Mouse (Mus musculus) embryonic fibroblast, embryonic 13.5 days (primary cell): ENCODE data around the gene Mtmr14. TPM values are rescaled to one million over a fixed set of nuclear protein-coding genes. Genes with fewer than 3 reads are reported as not detected.

ENCODE experiments used
- H3K27ac ChIP-seq: 2 replicates; pipeline ENCODE4 v1.5.1; 2012; ENCODE audit warnings: low read length, control low read depth, inconsistent platforms; ENCODE audit not compliant: insufficient read depth
- H3K4me1 ChIP-seq: 2 replicates; pipeline ENCODE4 v1.6.1; 2011; ENCODE audit warnings: low read length; ENCODE audit not compliant: control insufficient read depth, insufficient read depth
- H3K4me3 ChIP-seq: 2 replicates; pipeline ENCODE4 v1.5.1; 2011; ENCODE audit warnings: mild to moderate bottlenecking, control low read depth, low read length; ENCODE audit not compliant: insufficient read depth
- CTCF ChIP-seq: IDR thresholded peaks from 2 replicates; pipeline ENCODE4 v1.5.1; 2011; ENCODE audit warnings: mild to moderate bottlenecking, control low read depth, low read length, moderate library complexity, borderline replicate concordance; ENCODE audit not compliant: insufficient read depth
- POLR2A ChIP-seq: IDR thresholded peaks from 2 replicates; pipeline ENCODE4 v1.6.1; 2011; ENCODE audit warnings: low read depth, mild to moderate bottlenecking, control low read depth, low read length, moderate library complexity
- polyA plus RNA-seq: library from polyadenylated mRNA; stranded (reverse); fragments of >200 nt; gene quantifications from 2 replicates; pipeline ENCODE4 v1.2.4, GENCODE M21; 2011; ENCODE audit warnings: low read depth; ENCODE audit not compliant: missing spikeins, insufficient read length

Gene Mtmr14
- polyA plus RNA-seq, 1 experiment: 19.7 TPM

DNA sequence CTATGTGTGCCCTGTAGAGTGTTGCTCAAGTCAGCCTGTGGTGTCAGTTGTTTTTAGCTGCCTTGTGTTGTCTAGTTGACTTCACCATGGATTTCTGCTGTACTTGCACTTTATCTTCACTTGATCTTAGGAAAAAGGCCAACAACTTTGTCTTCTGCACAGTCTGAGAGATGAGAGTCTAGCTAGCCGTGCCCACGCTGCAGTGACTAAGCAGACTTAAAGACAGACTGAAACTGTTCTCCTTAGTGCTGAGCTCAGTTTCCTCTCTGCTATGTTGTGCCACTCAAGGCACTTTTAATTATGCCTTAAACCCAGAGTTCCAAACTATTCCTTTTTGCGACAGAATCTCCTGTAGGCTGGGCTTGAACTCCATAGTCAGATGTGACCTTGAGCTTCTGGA lies 78.3 kb downstream of the Mtmr14 start:
- Histone ChIP-seq H3K4me3 (no peak overlapping the region), H3K27ac (no peak overlapping the region), H3K4me1 (no peaks in the 10 kb centered on the region)
- no peak for TF ChIP-seq CTCF
- no peak for TF ChIP-seq POLR2A

DNA sequence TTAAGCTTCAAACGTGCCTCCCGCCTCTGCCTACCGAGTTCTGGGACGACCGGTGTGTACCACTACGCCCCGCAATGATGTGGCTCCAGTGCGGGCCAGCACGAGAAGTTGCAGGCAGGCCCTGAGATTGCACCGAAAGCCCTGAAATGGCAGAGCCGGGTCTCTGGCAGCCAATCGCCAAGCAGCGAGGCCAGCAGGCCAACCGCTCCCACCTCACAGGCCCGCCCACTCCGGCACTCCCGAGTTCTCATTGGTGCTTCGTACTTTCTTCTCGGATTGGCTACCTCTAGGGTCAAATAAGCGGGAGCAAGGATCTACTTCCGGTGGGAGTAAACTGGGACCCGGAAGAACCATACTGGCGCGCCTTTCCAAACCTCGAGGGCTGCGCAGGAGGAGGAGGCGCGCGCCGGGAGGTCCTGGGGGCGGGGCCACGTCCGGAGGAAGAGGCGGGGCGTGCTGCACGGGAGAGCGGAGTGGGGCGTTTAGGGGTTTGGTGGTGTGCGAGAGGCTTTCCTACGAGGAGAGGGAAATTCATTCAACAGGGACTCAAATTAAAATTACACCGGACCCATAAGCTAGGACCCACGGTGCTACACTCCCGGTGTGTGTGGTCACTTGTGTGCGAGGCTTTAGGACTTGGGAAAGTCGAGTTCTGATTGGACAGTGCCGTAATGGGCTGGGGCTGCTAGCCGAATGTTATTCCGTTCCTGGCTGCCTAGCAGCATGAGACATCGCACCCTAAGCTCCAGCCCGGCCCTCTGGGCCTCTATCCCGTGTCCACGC lies 89.1 kb downstream of the Mtmr14 start, which contains the start of gene Ogg1:
TSS of gene Ogg1 (plus strand) at position 440 of the 783 bp plus-strand sequence.
- TF ChIP-seq CTCF: no peak
- TF ChIP-seq POLR2A: peak; percentile 99
- peak within 1 kb of the TSS; percentile 71 for H3K27ac ChIP-seq
- H3K4me3 ChIP-seq: peak within 1 kb of the TSS; percentile 66
- H3K4me1 ChIP-seq: peaks cover 10% of the 10 kb centered on the region

DNA sequence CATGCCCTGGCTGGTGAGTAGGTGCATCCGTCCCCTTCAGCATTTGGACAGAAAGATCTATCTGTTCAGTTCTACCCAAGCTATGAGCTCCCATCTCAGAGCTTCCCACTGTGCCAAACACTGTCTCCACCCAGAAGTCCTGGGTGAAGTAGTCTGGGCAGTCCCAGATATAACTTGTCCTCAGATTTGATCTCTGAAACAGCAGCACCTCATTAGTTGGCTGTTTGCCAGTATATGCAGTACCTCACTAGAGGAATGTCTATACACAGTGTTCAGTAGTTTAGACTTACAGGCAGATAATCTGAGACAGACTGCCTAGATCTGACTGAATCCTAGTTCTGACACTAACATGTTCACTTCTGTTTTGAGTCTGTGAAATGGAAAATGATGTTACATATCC lies 91.8 kb downstream of the Mtmr14 start:
- peaks cover 10% of the 10 kb centered on the region for H3K4me1 ChIP-seq
- no peak overlapping the region for H3K4me3 ChIP-seq
- TF ChIP-seq POLR2A: no peak
- TF ChIP-seq CTCF: no peak
- no peak overlapping the region for H3K27ac ChIP-seq

DNA sequence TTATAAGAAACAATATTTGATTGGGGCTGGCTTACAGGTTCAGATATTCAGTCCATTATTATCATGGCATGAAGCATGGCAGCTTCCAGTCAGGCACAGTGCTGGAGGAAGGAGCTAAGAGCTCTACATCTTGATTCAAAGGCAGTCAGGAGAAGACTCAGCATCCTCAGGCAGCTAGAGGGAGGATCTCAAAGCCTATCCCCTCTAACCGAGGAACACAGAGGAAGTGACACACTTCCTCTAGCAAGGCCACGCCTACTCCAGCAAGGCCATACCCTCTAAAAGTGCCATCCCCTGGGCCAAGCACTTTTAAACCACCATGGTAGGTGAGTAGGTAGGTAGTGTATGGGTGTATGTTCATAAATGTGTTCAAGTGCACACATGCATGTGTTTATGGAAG lies 92.9 kb downstream of the Mtmr14 start:
- H3K4me3 ChIP-seq: no peak overlapping the region
- TF ChIP-seq POLR2A (no peak), CTCF (no peak)
- H3K27ac ChIP-seq: no peak overlapping the region
- peaks cover 6% of the 10 kb centered on the region; the same call in 1 of the 2 replicates for H3K4me1 ChIP-seq

Other genes with a start within 250 kb of the Mtmr14 start
- 32.1 and 33.5 TPM in 2 replicates for gene Thumpd3, start 191.6 kb upstream of the Mtmr14 start, polyA plus RNA-seq
- 128 and 154 TPM in 2 replicates for gene Setd5, start 160.5 kb upstream of the Mtmr14 start, polyA plus RNA-seq
- 0.22 and 0.39 TPM in 2 replicates for gene Lhfpl4, start 42.5 kb upstream of the Mtmr14 start, polyA plus RNA-seq
- 0.25 TPM in 1 of 2 replicates, not detected in the other for gene Cpne9, start 44.5 kb downstream of the Mtmr14 start, polyA plus RNA-seq
- gene Brpf1, start 69.3 kb downstream of the Mtmr14 start, polyA plus RNA-seq: 16.5 and 17.0 TPM in 2 replicates
- 20.9 and 24.3 TPM in 2 replicates for gene Ogg1, start 89.1 kb downstream of the Mtmr14 start, polyA plus RNA-seq
- 56.3 and 66.6 TPM in 2 replicates for gene Camk1, start 106.1 kb downstream of the Mtmr14 start, polyA plus RNA-seq
- gene Tada3, start 140.0 kb downstream of the Mtmr14 start, polyA plus RNA-seq: 26.0 and 31.5 TPM in 2 replicates
- 179 and 247 TPM in 2 replicates for gene Arpc4, start 140.3 kb downstream of the Mtmr14 start, polyA plus RNA-seq
- gene Ttll3, start 151.4 kb downstream of the Mtmr14 start, polyA plus RNA-seq: 6.6 and 7.7 TPM in 2 replicates
- 7.7 and 8.0 TPM in 2 replicates for gene Rpusd3, start 181.5 kb downstream of the Mtmr14 start, polyA plus RNA-seq
- not detected in 2 replicates for gene Cidec, start 197.9 kb downstream of the Mtmr14 start, polyA plus RNA-seq
- gene Jagn1, start 204.7 kb downstream of the Mtmr14 start, polyA plus RNA-seq: 48.6 and 48.9 TPM in 2 replicates
- not detected in 2 replicates for gene Il17re, start 220.6 kb downstream of the Mtmr14 start, polyA plus RNA-seq
- 20.7 and 23.5 TPM in 2 replicates for gene Il17rc, start 233.6 kb downstream of the Mtmr14 start, polyA plus RNA-seq
- 27.5 and 34.4 TPM in 2 replicates for gene Creld1, start 245.5 kb downstream of the Mtmr14 start, polyA plus RNA-seq